Mouse (Mus musculus) embryonic fibroblast, embryonic 13.5 days (primary cell): ENCODE data around the gene Htr5b. TPM values are rescaled to one million over a fixed set of nuclear protein-coding genes. Genes with fewer than 3 reads are reported as not detected.

Experiments used
- H3K27ac ChIP-seq: 2 replicates; pipeline ENCODE4 v1.5.1; 2012; ENCODE audit warnings: low read length, control low read depth, inconsistent platforms; ENCODE audit not compliant: insufficient read depth
- H3K4me1 ChIP-seq: 2 replicates; pipeline ENCODE4 v1.6.1; 2011; ENCODE audit warnings: low read length; ENCODE audit not compliant: control insufficient read depth, insufficient read depth
- H3K4me3 ChIP-seq: 2 replicates; pipeline ENCODE4 v1.5.1; 2011; ENCODE audit warnings: mild to moderate bottlenecking, control low read depth, low read length; ENCODE audit not compliant: insufficient read depth
- CTCF ChIP-seq: IDR thresholded peaks from 2 replicates; pipeline ENCODE4 v1.5.1; 2011; ENCODE audit warnings: mild to moderate bottlenecking, control low read depth, low read length, moderate library complexity, borderline replicate concordance; ENCODE audit not compliant: insufficient read depth
- POLR2A ChIP-seq: IDR thresholded peaks from 2 replicates; pipeline ENCODE4 v1.6.1; 2011; ENCODE audit warnings: low read depth, mild to moderate bottlenecking, control low read depth, low read length, moderate library complexity
- polyA plus RNA-seq: library from polyadenylated mRNA; stranded (reverse); fragments of >200 nt; gene quantifications from 2 replicates; pipeline ENCODE4 v1.2.4, GENCODE M21; 2011; ENCODE audit warnings: low read depth; ENCODE audit not compliant: missing spikeins, insufficient read length

Gene Htr5b
- polyA plus RNA-seq, 1 experiment = not detected

GRCm38 (mm10) chr1:121497093-121497492 lies 31.2 kb downstream of the Htr5b start:
- TF ChIP-seq POLR2A = no peak
- TF ChIP-seq CTCF = no peak
- Histone ChIP-seq H3K4me3 (no peak overlapping the region), H3K4me1 (no peaks in the 10 kb centered on the region), H3K27ac (no peak overlapping the region)

GRCm38 (mm10) chr1:121490241-121490640 lies 38.0 kb downstream of the Htr5b start:
- H3K4me3 ChIP-seq = no peak overlapping the region
- H3K4me1 ChIP-seq = no peaks in the 10 kb centered on the region
- TF ChIP-seq CTCF (peak; percentile 41; the same call in 1 of the 2 replicates), POLR2A (no peak)
- H3K27ac ChIP-seq = no peak overlapping the region

- no peak overlapping the region for H3K27ac ChIP-seq
- 0 out of 2 replicates have a peak, but pooled peaks cover 2% of the 10 kb centered on the region for H3K4me1 ChIP-seq
- no peak overlapping the region for H3K4me3 ChIP-seq
- no peak for TF ChIP-seq CTCF
- no peak for TF ChIP-seq POLR2A
Observed at GRCm38 (mm10) chr1:121486803-121487202, 41.5 kb downstream of the Htr5b start.

- no peak overlapping the region for H3K27ac ChIP-seq
- H3K4me1 ChIP-seq = 0 out of 2 replicates have a peak, but pooled peaks cover 2% of the 10 kb centered on the region
- TF ChIP-seq POLR2A = no peak
- TF ChIP-seq CTCF = no peak
- H3K4me3 ChIP-seq = no peak overlapping the region
Observed at GRCm38 (mm10) chr1:121483091-121483490, 45.2 kb downstream of the Htr5b start.

GRCm38 (mm10) chr1:121479403-121479802 lies 48.9 kb downstream of the Htr5b start:
- H3K4me3 ChIP-seq = no peak overlapping the region
- TF ChIP-seq POLR2A (no peak), CTCF (no peak)
- H3K4me1 ChIP-seq = 0 out of 2 replicates have a peak, but pooled peaks cover 2% of the 10 kb centered on the region
- no peak overlapping the region for H3K27ac ChIP-seq

GRCm38 (mm10) chr1:121478284-121478980 lies 49.8 kb downstream of the Htr5b start:
- no peak for TF ChIP-seq CTCF
- TF ChIP-seq POLR2A = no peak
- H3K4me1 ChIP-seq = 0 out of 2 replicates have a peak, but pooled peaks cover 2% of the 10 kb centered on the region
- H3K4me3 ChIP-seq = no peak overlapping the region
- no peak overlapping the region for H3K27ac ChIP-seq

GRCm38 (mm10) chr1:121477716-121478115 lies 50.5 kb downstream of the Htr5b start:
- Histone ChIP-seq H3K4me3 (no peak overlapping the region), H3K27ac (no peak overlapping the region), H3K4me1 (no peaks in the 10 kb centered on the region)
- no peak for TF ChIP-seq POLR2A
- no peak for TF ChIP-seq CTCF

GRCm38 (mm10) chr1:121471503-121471902 lies 56.8 kb downstream of the Htr5b start:
- TF ChIP-seq POLR2A (no peak), CTCF (no peak)

GRCm38 (mm10) chr1:121468271-121468670 lies 60.0 kb downstream of the Htr5b start:
- Histone ChIP-seq H3K4me3 (no peak overlapping the region), H3K4me1 (no peaks in the 10 kb centered on the region)
- no peak for TF ChIP-seq POLR2A
- TF ChIP-seq CTCF = no peak

More at GRCm38 (mm10) chr1:121471503-121471902, 56.8 kb downstream of the Htr5b start:
- Histone ChIP-seq H3K4me1 (no peaks in the 10 kb centered on the region), H3K4me3 (no peak overlapping the region), H3K27ac (no peak overlapping the region)

GRCm38 (mm10) chr1:121466276-121466675 lies 62.0 kb downstream of the Htr5b start:
- Histone ChIP-seq H3K27ac (no peak overlapping the region), H3K4me3 (no peak overlapping the region), H3K4me1 (no peaks in the 10 kb centered on the region)
- TF ChIP-seq POLR2A (no peak), CTCF (no peak)

More at GRCm38 (mm10) chr1:121468271-121468670, 60.0 kb downstream of the Htr5b start:
- H3K27ac ChIP-seq = no peak overlapping the region
